Mouse (Mus musculus): Measurements from ENCODE around the gene G6pc2.

The G6pc2 gene

DNA sequence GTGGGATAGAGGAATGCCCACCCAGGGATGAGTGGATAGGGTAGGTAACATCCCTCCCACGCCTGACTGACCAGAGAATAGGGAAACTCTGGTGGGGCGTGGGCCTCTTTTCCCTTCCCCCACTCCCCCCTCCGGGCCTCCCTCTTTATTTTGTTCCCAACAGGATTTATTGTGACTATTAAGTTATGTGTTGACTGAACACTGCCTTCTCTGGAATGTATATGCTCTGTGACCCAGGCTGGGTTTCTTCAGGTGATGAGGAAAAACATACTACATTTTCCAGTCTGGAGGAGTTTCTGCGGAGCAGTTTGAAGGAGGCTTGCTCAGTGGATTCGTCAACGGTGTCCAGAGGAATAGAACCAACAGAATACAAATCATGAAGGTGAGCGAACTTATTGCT is at the start of gene G6pc2:
Gene G6pc2, plus strand, starts transcription at position 301 of the 400 bp plus-strand sequence.
- DNase-seq (ENCODE audit: extremely low spot score, low read depth, low spot score) = no peak

DNA sequence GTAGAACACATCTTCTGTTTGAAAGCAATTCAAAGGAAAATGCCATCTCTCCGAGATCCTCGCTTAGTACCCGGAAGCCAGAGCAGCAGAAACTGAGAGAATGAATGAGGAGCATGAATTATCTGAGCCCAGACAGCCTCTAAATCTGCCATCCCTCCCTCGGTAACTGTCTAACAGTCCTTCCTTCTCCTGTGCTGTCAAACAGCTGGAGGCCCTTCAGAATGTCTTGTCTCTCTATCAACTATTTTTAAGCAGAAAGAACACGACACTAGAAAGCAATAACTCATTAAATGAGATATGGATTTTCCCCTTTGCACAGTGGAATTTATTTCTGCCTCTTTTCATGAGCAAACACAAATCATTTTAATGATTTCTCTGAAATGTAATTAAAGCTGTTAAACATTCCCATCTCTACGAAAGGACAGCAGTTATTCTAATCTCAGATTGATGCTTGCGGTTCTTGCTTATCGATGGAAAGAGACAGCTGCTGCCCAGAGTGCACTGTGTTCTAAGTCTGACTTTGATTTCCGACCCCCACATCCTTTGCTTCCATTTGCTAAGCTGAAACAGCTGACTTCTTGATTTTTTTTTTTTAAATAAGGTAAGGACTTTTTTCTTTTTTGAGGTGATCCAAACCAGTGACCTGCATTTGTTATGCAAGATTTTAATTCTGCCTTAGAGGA is 40.3 kb upstream of the G6pc2 start:
- DNase-seq (ENCODE audit: extremely low spot score, low read depth, low spot score) = no peak

DNA sequence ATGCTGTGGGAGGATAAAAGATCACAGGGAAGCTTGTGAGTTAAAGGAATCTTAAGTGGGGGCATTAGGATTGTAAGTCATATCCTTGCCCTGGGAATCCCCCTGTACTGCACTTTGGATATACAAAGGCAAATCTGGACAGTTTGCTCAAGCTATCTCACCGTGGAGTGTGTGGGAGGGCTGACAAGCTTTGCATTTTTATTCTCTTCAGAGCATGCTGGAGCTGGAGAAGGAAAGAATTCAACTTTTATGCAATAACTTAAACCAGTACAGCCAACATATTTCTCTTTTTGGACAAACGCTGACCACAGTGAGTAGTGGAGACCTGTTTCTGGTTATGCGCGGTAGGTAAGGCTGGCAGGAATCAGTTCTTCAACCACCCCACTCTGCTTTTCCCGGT is 35.6 kb upstream of the G6pc2 start:
- no peak for DNase-seq (ENCODE audit: extremely low spot score, low read depth, low spot score)

DNA sequence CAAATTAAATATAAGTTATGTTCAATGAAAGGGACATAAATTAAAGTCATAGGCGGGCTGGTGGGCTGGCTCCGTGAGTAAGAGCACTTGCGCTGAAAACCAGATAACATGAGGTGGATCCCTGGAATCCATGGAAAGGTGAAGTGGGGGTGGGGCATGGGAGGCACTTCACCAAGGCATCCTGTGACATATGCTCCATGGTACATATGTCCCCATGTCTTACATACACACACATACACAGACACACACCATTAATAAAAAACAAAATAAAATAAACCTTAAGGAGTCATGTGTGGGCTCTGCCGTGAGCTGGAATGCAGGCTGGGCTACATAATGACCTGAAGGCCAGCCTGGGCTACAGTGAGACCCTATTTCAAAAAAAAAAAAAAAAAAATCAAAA is 31.2 kb upstream of the G6pc2 start:
- DNase-seq (ENCODE audit: extremely low spot score, low read depth, low spot score) = no peak

DNA sequence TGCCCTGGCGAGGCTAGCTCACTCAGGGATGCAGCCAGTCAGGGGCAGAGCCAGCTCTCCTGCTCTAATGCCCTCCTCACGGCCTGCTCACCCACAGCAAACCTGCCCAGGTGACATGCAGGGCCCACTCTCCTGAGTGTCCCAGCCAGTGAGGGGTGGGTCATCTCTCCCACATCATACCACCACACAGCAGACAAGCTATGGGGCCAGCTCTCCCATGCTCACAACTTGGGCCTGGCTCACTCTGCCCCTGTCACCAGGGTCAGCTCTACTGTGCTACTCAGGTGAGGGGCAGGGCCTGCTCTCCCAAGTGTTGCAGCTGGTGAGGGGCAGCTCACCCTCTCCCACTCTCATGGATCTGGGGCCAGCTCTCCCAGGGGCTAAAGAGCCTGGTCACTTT is 22.9 kb upstream of the G6pc2 start:
- no peak for DNase-seq (ENCODE audit: extremely low spot score, low read depth, low spot score)

GRCm38 (mm10) chr2:69188732-69189131 is 22.1 kb upstream of the G6pc2 start:
- no peak for DNase-seq (ENCODE audit: extremely low spot score, low read depth, low spot score)

DNA sequence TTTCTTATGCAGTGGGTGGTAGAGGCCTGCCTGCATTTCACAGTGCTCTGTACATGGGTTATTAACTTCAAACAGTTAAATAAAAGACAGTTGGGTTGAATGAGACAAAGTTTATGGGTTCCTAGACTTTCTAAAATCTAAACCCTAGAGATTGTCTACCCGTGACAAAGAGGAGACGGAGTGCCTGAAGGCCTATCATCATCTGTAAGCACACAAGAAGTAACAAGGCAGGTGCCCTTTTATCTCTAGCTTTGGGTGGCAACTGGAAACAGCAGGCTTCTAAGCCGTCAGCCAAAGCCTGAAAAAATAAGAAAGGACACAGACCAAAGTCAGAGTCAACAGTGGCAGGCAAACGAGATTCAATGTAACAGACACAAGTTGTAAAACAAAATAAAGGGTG is 21.7 kb upstream of the G6pc2 start:
- DNase-seq (ENCODE audit: extremely low spot score, low read depth, low spot score) = no peak

GRCm38 (mm10) chr2:69191059-69191458 is 19.8 kb upstream of the G6pc2 start:
- no peak for DNase-seq (ENCODE audit: extremely low spot score, low read depth, low spot score)

- no peak for DNase-seq (ENCODE audit: extremely low spot score, low read depth, low spot score)
Measured at GRCm38 (mm10) chr2:69193555-69193954, 17.3 kb upstream of the G6pc2 start.

GRCm38 (mm10) chr2:69205185-69205584 is 5.7 kb upstream of the G6pc2 start:
- no peak for DNase-seq (ENCODE audit: extremely low spot score, low read depth, low spot score)

DNA sequence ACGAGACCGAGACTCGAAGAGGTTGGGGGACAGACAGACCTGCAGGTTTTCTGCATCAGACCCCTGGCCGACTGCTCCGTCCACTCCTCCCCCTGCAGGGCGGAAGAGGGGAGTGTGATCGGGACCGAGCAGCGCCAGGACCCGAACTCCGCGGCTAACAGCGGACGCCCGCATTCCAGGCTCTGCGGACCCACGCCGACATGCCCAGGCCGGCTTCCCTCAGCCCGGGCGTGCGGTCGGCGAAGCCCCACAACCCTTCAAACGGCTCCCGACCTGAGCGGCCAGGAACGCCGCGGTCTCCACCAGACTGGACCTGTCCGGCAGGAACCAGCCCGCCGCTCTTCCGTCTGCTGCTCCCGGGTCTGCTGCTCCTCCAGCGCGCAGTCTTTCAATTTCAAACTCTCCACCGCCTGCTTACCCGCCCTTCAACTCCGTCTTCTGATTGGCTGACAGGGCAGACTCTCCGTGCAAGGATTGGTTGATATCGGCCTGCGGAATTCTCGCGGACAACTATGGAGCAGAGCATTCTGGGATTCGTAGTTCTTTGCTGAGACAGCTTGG is 5.0 kb upstream of the G6pc2 start, which contains the start of gene Spc25:
Gene Spc25, minus strand, starts transcription at position 404 of the 561 bp plus-strand sequence.
- peak; percentile 93 for DNase-seq (ENCODE audit: extremely low spot score, low read depth, low spot score)

DNA sequence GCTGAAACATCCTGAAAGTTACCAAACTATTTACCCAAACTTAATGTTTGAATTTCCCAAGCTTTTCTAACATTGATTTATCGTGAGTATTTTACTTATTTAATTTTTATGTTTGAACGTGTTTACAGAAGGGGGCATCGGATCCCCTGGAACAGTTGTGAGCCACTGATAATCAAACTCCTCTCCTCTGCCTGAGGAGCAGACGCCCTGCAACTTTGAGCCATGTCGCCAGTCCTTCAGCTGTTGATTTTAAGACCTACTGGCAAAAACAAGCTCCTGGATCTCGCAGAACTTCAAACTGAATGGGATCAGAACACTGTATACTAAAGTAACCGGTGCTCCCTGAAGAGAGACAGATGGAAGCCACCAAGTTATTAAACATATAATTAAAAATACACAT is 4.3 kb upstream of the G6pc2 start:
- DNase-seq (ENCODE audit: extremely low spot score, low read depth, low spot score) = no peak

GRCm38 (mm10) chr2:69209684-69210083 is 1.2 kb upstream of the G6pc2 start:
- no peak for DNase-seq (ENCODE audit: extremely low spot score, low read depth, low spot score)

GRCm38 (mm10) chr2:69212652-69213051 is 1.8 kb downstream of the G6pc2 start:
- no peak for DNase-seq (ENCODE audit: extremely low spot score, low read depth, low spot score)

DNA sequence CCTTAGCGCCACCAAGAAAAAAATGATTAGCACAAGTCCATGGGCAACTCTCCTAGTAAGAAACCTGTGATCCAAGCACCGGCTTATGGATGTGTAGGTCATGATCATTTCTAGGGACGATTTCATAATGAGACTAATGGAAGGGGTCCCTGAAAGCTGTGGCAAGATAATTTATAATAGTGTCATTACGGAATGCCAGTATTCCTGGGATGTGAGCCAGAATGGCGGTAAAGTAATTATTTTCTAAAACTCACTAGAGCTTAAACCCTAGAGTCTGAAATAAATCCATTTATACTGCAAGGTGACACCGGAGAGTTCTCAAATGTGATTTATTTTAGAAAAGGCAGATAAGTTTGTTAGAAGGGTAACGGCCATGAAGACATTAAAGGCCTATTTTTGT is 4.4 kb downstream of the G6pc2 start:
- no peak for DNase-seq (ENCODE audit: extremely low spot score, low read depth, low spot score)

DNA sequence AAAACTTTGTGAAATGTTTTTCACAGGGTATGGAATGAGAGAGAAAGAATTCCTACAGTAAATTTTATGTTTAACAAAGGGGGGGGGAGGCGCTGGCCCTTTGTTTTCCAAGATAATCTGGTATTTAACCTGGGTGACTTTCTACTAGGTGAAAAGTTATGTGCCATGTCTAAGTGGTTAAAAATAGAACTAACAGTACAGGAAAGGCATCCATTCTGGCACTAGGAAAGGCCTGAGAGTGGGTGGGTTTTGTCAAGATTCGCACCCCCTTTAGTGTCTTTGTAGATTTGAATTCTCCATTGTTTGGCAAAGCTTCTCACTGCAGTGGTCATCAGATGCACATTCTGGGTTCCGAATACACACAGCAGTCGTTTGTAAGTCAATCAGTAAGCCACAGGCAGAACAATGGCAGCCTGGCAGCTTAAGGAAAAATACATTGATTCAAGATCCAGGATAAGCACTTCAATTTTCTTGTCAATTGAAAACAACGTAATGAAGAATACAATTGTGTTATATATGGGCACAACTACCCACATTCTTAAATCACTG is 11.1 kb downstream of the G6pc2 start:
- DNase-seq (ENCODE audit: extremely low spot score, low read depth, low spot score) = no peak

GRCm38 (mm10) chr2:69222815-69223214 is 11.9 kb downstream of the G6pc2 start:
- DNase-seq (ENCODE audit: extremely low spot score, low read depth, low spot score) = no peak

DNA sequence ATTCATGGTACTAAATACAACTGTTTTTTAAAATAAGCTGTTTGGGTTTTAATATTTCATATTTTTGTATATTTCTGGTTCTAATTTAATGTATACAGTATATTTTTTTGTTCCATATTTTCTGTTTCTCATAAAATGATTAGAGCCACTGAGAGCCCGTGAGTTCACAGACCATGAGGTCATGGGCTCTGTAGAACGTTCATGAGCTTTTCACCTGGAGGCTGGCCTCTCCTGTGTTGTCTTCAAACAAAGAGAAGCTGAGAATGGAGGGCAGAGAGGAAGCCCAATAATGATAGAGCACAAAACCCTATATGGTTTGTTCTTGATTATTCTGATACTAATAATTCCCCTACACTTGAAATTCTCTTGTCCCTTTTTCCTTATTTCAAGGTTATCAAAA is 13.9 kb downstream of the G6pc2 start:
- DNase-seq (ENCODE audit: extremely low spot score, low read depth, low spot score) = no peak

GRCm38 (mm10) chr2:69226876-69227275 is 16.0 kb downstream of the G6pc2 start:
- no peak for DNase-seq (ENCODE audit: extremely low spot score, low read depth, low spot score)

DNA sequence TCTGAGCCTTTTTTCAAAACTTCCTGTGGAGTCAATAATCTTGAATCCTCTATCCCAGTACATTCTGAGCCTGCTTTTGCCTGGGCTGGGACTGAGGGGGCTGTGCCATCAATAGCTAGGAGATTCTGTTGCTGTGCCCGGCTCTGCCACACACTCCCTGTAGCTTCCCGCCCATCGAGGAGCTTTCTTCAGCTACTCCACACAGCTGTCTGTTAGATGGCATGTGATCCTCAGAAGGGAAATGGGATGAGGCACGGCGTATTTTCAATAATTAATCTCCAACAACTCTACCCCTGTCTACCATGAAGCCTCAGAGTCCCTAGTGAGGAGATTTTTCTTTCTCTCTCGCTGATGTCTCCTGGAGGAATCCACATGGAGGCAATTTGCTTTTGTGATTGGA is 17.8 kb downstream of the G6pc2 start:
- no peak for DNase-seq (ENCODE audit: extremely low spot score, low read depth, low spot score)

DNA sequence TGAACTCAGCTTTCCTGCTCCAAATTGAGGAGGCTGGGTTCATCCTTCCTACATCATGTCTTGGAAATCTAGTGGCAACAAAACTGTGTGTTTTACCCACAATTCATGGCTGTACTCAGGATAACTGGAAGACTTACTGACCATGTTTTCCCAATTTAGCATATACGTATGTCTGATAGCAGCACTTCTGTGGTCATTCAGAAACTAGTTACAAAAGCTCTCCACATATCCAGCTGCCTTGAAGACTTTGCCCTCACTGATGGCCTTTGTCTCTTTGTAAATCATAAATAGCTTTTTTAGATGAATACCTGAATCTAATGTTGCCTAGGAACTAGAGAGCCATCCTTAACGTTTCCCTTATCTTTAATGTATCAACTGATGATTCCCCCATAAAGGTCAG is 19.3 kb downstream of the G6pc2 start:
- no peak for DNase-seq (ENCODE audit: extremely low spot score, low read depth, low spot score)

- no peak for DNase-seq (ENCODE audit: extremely low spot score, low read depth, low spot score)
Measured at GRCm38 (mm10) chr2:69232101-69232500, 21.2 kb downstream of the G6pc2 start.

Data from hindlimb bud, embryonic 11.5 days (tissue).